Mouse (Mus musculus) central nervous system, embryonic 11.5 days (tissue): ENCODE results near the gene Olfr520. TPM values are rescaled to one million over a fixed set of nuclear protein-coding genes. Genes with fewer than 3 reads are reported as not detected.

Experiments used
- polyA plus RNA-seq: library from polyadenylated mRNA; depleted of rRNA; stranded (reverse); fragments of >200 nt; gene quantifications from 2 replicates; pipeline ENCODE4 v1.2.3, GENCODE M21; 2012; rRNA removed

Olfr520 gene
- polyA plus RNA-seq: not detected in 2 replicates

GRCm38 (mm10) chr7:99729973-99730372 is at the start of gene Olfr520:
Olfr520 (plus strand) TSS chr7:99730273.

GRCm38 (mm10) chr7:99711166-99711565 is 18.9 kb upstream of the Olfr520 start, which contains the start of gene Slco2b1:
Slco2b1 (minus strand) TSS chr7:99711340.

GRCm38 (mm10) chr7:99763207-99763606 is 33.1 kb downstream of the Olfr520 start, which contains the start of gene Olfr521:
Olfr521 (plus strand) TSS chr7:99763507.

Other genes with a start within 250 kb of the Olfr520 start
- 1,304 and 1,773 TPM in 2 replicates for gene Rps3, start 246.5 kb upstream of the Olfr520 start, polyA plus RNA-seq
- gene Arrb1, start 194.8 kb upstream of the Olfr520 start, polyA plus RNA-seq: 34.8 and 44.9 TPM in 2 replicates
- 0.46 and 0.77 TPM in 2 replicates for gene Tpbgl, start 103.2 kb upstream of the Olfr520 start, polyA plus RNA-seq
- gene Slco2b1, start 18.9 kb upstream of the Olfr520 start, polyA plus RNA-seq: 2.1 and 2.6 TPM in 2 replicates
- gene Olfr521, start 33.2 kb downstream of the Olfr520 start, polyA plus RNA-seq: not detected in 2 replicates
- 2.4 and 2.5 TPM in 2 replicates for gene Neu3, start 98.1 kb downstream of the Olfr520 start, polyA plus RNA-seq
- 0.20 and 0.34 TPM in 2 replicates for gene Xrra1, start 128.8 kb downstream of the Olfr520 start, polyA plus RNA-seq
- gene Spcs2, start 133.2 kb downstream of the Olfr520 start, polyA plus RNA-seq: 120 and 150 TPM in 2 replicates